Mouse (Mus musculus) heart, embryonic 14.5 days (tissue): ENCODE results near the gene Klhl21. TPM values are rescaled to one million over a fixed set of nuclear protein-coding genes. Genes with fewer than 3 reads are reported as not detected.

ENCODE experiments used
- ATAC-seq: fragments of 200-750 bp; cut with Nextera tagmentation; 2 replicates; pipeline ENCODE4 v1.8.0; 2017; ENCODE audit warnings: low read depth, moderate TSS enrichment; ENCODE audit not compliant: insufficient number of reproducible peaks, insufficient read depth, low FRiP score
- H3K27ac ChIP-seq, 2 experiments: fragments of 200-500 bp in 1 of 2; fragments of 300-500 bp in 1 of 2; sonication (generic) in 1 of 2; replicated peaks in 1 of 2; 2 replicates each; pipeline ENCODE4 v1.5.1; 2012 to 2014; ENCODE audit warnings: low read depth in 2 of 2, low read length in 2 of 2, control low read depth in 1 of 2, mild to moderate bottlenecking in 1 of 2, mixed read lengths in 1 of 2; ENCODE audit not compliant: control insufficient read depth in 1 of 2, insufficient read depth in 1 of 2
- H3K27me3 ChIP-seq: fragments of 300-500 bp; sonication (generic); 2 replicates; pipeline ENCODE4 v1.6.1; 2014; ENCODE audit warnings: mild to moderate bottlenecking, low read length, control low read depth; ENCODE audit not compliant: control insufficient read depth, insufficient read depth
- H3K36me3 ChIP-seq: fragments of 300-500 bp; sonication (generic); 2 replicates; pipeline ENCODE4 v1.6.1; 2014; ENCODE audit warnings: mild to moderate bottlenecking, control low read depth, low read length, mixed read lengths; ENCODE audit not compliant: control insufficient read depth, insufficient read depth
- H3K4me1 ChIP-seq, 2 experiments: fragments of 200-500 bp in 1 of 2; fragments of 300-500 bp in 1 of 2; sonication (generic) in 1 of 2; 2 replicates each; pipeline ENCODE4 v1.6.1; 2012 to 2014; ENCODE audit warnings: low read length in 2 of 2, control low read depth in 1 of 2, mixed read lengths in 1 of 2; ENCODE audit not compliant: control insufficient read depth in 2 of 2, insufficient read depth in 2 of 2
- H3K4me2 ChIP-seq: fragments of 300-500 bp; sonication (generic); 2 replicates; pipeline ENCODE4 v1.6.1; 2014; ENCODE audit warnings: mild to moderate bottlenecking, low read length
- H3K4me3 ChIP-seq, 2 experiments: fragments of 200-500 bp in 1 of 2; fragments of 300-500 bp in 1 of 2; sonication (generic) in 1 of 2; 2 replicates each; pipeline ENCODE4 v1.5.1; 2012 to 2014; ENCODE audit warnings: low read length in 2 of 2, mild to moderate bottlenecking in 2 of 2, control low read depth in 1 of 2, low read depth in 1 of 2, moderate library complexity in 1 of 2; ENCODE audit not compliant: control insufficient read depth in 1 of 2, insufficient read depth in 1 of 2
- H3K9ac ChIP-seq: fragments of 300-500 bp; sonication (generic); 2 replicates; pipeline ENCODE4 v1.6.1; 2014; ENCODE audit warnings: mild to moderate bottlenecking, low read length
- H3K9me3 ChIP-seq: fragments of 300-500 bp; sonication (generic); 2 replicates; pipeline ENCODE4 v1.6.1; 2016; ENCODE audit warnings: low read length, control low read depth; ENCODE audit not compliant: control insufficient read depth
- WGBS: fragments of 180-500 bp; shearing (Covaris S2); extraction: QIAGEN DNeasy Blood & Tissue Kit; methylation state at CpG from one replicate; pipeline ENCODE4 v1.1.7; 2014; 5-methylcytosine and 5-hydroxymethylcytosine counted together
- polyA plus RNA-seq: library from polyadenylated mRNA; unstranded; fragments of >200 nt; fragmentation: Nextera tagmentation; extraction: Ambion mirVana; gene quantifications from 2 replicates; pipeline ENCODE4 v1.2.1, GENCODE M21; 2014

The Klhl21 gene
- polyA plus RNA-seq, 1 experiment from 2014 or later: 17.8 TPM

GRCm38 (mm10) chr4:152011171-152011760, 2.7 kb downstream of the Klhl21 start:
- Histone ChIP-seq H3K9me3 (no peaks in the 10 kb centered on the region), H3K4me1 (peaks cover 37 to 57% of the 10 kb centered on the region in 2 experiments), H3K4me2 (peak overlapping the region; percentile 78), H3K4me3 (peak overlapping the region; percentile 69 to 91), H3K27me3 (no peaks in the 10 kb centered on the region), H3K27ac (peak overlapping the region; percentile 96), H3K36me3 (peaks cover 43% of the 10 kb centered on the region), H3K9ac (peak overlapping the region; percentile 91)
- ATAC-seq: no peak
- WGBS: 37% methylated on average over 8 of the region's 8 CpGs

GRCm38 (mm10) chr4:152012109-152012508, 3.5 kb downstream of the Klhl21 start:
- peak overlapping the region in 1 of 2 experiments; percentile 91; a peak in 1 of 4 replicates for H3K4me3 ChIP-seq
- peaks cover 52% of the 10 kb centered on the region for H3K36me3 ChIP-seq
- no peaks in the 10 kb centered on the region for H3K9me3 ChIP-seq
- H3K27me3 ChIP-seq: no peaks in the 10 kb centered on the region
- no peak for ATAC-seq
- WGBS: 67% methylated on average over 16 of the region's 16 CpGs
- H3K27ac ChIP-seq: peak overlapping the region in 1 of 2 experiments; percentile 96; a peak in 1 of 4 replicates
- peak overlapping the region; percentile 78 for H3K4me2 ChIP-seq
- peaks cover 33 to 53% of the 10 kb centered on the region in 2 experiments for H3K4me1 ChIP-seq
- H3K9ac ChIP-seq: peak overlapping the region; percentile 91; the same call in 1 of the 2 replicates

GRCm38 (mm10) chr4:152013036-152013813, 4.6 kb downstream of the Klhl21 start:
- no peak for ATAC-seq
- Histone ChIP-seq H3K9ac (peak overlapping the region; percentile 53), H3K4me2 (peak overlapping the region; percentile 78), H3K27ac (peak overlapping the region; percentile 55 to 69), H3K4me3 (peak overlapping the region; percentile 1 to 5; a peak in 1 of 4 replicates), H3K4me1 (peaks cover 23 to 42% of the 10 kb centered on the region in 2 experiments), H3K9me3 (no peaks in the 10 kb centered on the region), H3K36me3 (peaks cover 62% of the 10 kb centered on the region), H3K27me3 (no peaks in the 10 kb centered on the region)
- 56% methylated on average over 12 of the region's 12 CpGs for WGBS

GRCm38 (mm10) chr4:152019073-152019472, 10.5 kb downstream of the Klhl21 start:
- Histone ChIP-seq H3K27ac (no peak overlapping the region), H3K9ac (no peak overlapping the region), H3K4me3 (no peak overlapping the region), H3K4me1 (peaks cover 0 to 4% of the 10 kb centered on the region in 2 experiments; a peak in 2 of 4 replicates), H3K36me3 (peaks cover 97% of the 10 kb centered on the region), H3K9me3 (no peaks in the 10 kb centered on the region), H3K4me2 (no peak overlapping the region), H3K27me3 (no peaks in the 10 kb centered on the region)
- 73% methylated on average over 6 of the region's 6 CpGs for WGBS
- no peak for ATAC-seq

GRCm38 (mm10) chr4:152020024-152020423, 11.4 kb downstream of the Klhl21 start:
- peaks cover 0 to under 1% of the 10 kb centered on the region in 2 experiments; a peak in 2 of 4 replicates for H3K4me1 ChIP-seq
- no peak overlapping the region for H3K4me3 ChIP-seq
- no peak overlapping the region for H3K9ac ChIP-seq
- no peak overlapping the region for H3K4me2 ChIP-seq
- 90% methylated on average over 21 of the region's 21 CpGs for WGBS
- no peak overlapping the region for H3K27ac ChIP-seq
- peaks cover 97% of the 10 kb centered on the region for H3K36me3 ChIP-seq
- H3K9me3 ChIP-seq: no peaks in the 10 kb centered on the region
- no peak for ATAC-seq
- no peaks in the 10 kb centered on the region for H3K27me3 ChIP-seq

GRCm38 (mm10) chr4:152021568-152022097, 13.0 kb downstream of the Klhl21 start:
- Histone ChIP-seq H3K4me2 (no peak overlapping the region), H3K27me3 (no peaks in the 10 kb centered on the region), H3K4me3 (no peak overlapping the region), H3K9me3 (no peaks in the 10 kb centered on the region), H3K27ac (no peak overlapping the region), H3K36me3 (peaks cover 85% of the 10 kb centered on the region), H3K9ac (no peak overlapping the region), H3K4me1 (peaks cover 13 to 17% of the 10 kb centered on the region in 2 experiments)
- WGBS: 74% methylated on average over 12 of the region's 12 CpGs
- no peak for ATAC-seq

- ATAC-seq: no peak
- H3K4me3 ChIP-seq: no peak overlapping the region
- 88% methylated on average over 8 of the region's 8 CpGs for WGBS
- H3K27me3 ChIP-seq: no peaks in the 10 kb centered on the region
- no peak overlapping the region for H3K27ac ChIP-seq
- H3K4me2 ChIP-seq: no peak overlapping the region
- peaks cover 76% of the 10 kb centered on the region for H3K36me3 ChIP-seq
- H3K4me1 ChIP-seq: peaks cover 14 to 21% of the 10 kb centered on the region in 2 experiments
- no peak overlapping the region for H3K9ac ChIP-seq
- no peaks in the 10 kb centered on the region for H3K9me3 ChIP-seq
Observed at GRCm38 (mm10) chr4:152022506-152022905, 13.9 kb downstream of the Klhl21 start.
